Mouse (Mus musculus) bone marrow, adult 2 months (tissue): Measurements from ENCODE around the gene Snrpd3. TPM values are rescaled to one million over a fixed set of nuclear protein-coding genes. Genes with fewer than 3 reads are reported as not detected.

Experiments used
- H3K27ac ChIP-seq: fragments of 200-500 bp; 2 replicates; pipeline ENCODE4 v1.5.1; 2012; ENCODE audit warnings: low read depth, mild to moderate bottlenecking, control low read depth, inconsistent platforms, low read length; ENCODE audit not compliant: control insufficient read depth, poor library complexity, insufficient read depth
- H3K4me1 ChIP-seq: fragments of 200-500 bp; 2 replicates; pipeline ENCODE4 v1.6.1; 2011; ENCODE audit warnings: low read length; ENCODE audit not compliant: control insufficient read depth, insufficient read depth
- H3K4me3 ChIP-seq: fragments of 200-500 bp; replicated peaks from 2 replicates; pipeline ENCODE3; 2011; ENCODE audit warnings: mild to moderate bottlenecking, low read depth, low read length, control low read depth; ENCODE audit not compliant: control insufficient read depth
- CTCF ChIP-seq: fragments of 200-500 bp; IDR thresholded peaks from 2 replicates; pipeline ENCODE4 v1.5.1; 2011; ENCODE audit warnings: low read length, control low read depth; ENCODE audit not compliant: control insufficient read depth, insufficient read depth
- POLR2A ChIP-seq: fragments of 200-500 bp; IDR thresholded peaks from 2 replicates; pipeline ENCODE4 v1.6.1; 2011; ENCODE audit warnings: low read depth, mild to moderate bottlenecking, control low read depth, low read length, borderline replicate concordance; ENCODE audit not compliant: control insufficient read depth
- WGBS: fragments of 180-500 bp; shearing (Covaris S2); methylation state at CpG from one replicate; pipeline ENCODE4 v1.1.7; 2018; 5-methylcytosine and 5-hydroxymethylcytosine counted together
- polyA plus RNA-seq: library from polyadenylated mRNA; stranded (reverse); fragments of >200 nt; gene quantifications from 2 replicates; pipeline ENCODE4 v1.2.4, GENCODE M21; 2011; ENCODE audit warnings: low replicate concordance; ENCODE audit not compliant: missing spikeins, insufficient read depth, insufficient read length

Snrpd3 gene
- polyA plus RNA-seq, 1 experiment = 156 TPM

DNA sequence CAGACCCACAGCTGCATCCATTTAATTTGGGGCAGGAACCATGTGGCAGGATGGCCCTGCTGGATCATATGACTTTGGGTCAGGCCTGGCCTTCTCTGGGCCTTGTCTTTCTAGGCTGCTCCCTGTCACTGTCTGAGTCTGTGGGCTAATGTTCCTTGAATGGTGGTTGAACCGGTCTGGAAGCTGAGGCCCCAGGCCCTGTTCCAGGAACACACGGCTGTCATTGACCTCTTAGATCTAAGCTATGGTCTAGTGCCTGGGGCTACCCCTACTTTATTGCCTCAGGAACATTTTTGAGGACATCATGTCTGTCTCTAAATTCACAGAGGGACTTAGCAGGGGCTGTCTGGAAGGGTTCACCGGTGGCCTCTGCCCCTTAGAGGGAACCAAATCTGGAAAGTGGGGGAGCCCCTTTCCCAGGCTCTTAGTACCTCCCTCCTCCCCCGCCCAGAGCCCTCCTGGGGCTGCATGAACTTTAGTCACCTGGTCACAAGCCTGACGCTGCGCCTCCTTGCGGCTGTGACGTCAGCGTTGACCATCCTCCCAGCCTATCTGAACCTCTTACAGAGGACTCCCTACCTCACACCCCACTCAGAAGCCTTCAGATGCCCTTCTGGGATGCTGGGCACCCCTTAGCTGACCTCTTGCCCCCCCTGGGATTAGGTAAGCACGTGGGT is 53.8 kb downstream of the Snrpd3 start:
- no peak overlapping the region for H3K27ac ChIP-seq
- WGBS = 89% methylated on average over 10 of the region's 10 CpGs
- H3K4me3 ChIP-seq = no peak overlapping the region
- H3K4me1 ChIP-seq = no peaks in the 10 kb centered on the region; the same call in 1 of the 2 replicates
- TF ChIP-seq CTCF = no peak
- no peak for TF ChIP-seq POLR2A

- H3K4me1 ChIP-seq = no peaks in the 10 kb centered on the region; the same call in 1 of the 2 replicates
- no peak overlapping the region for H3K27ac ChIP-seq
- no peak overlapping the region for H3K4me3 ChIP-seq
- TF ChIP-seq POLR2A (no peak), CTCF (no peak)
- 72% methylated on average over 9 of the region's 9 CpGs for WGBS
Measured at GRCm38 (mm10) chr10:75571937-75572336, 54.6 kb downstream of the Snrpd3 start.

DNA sequence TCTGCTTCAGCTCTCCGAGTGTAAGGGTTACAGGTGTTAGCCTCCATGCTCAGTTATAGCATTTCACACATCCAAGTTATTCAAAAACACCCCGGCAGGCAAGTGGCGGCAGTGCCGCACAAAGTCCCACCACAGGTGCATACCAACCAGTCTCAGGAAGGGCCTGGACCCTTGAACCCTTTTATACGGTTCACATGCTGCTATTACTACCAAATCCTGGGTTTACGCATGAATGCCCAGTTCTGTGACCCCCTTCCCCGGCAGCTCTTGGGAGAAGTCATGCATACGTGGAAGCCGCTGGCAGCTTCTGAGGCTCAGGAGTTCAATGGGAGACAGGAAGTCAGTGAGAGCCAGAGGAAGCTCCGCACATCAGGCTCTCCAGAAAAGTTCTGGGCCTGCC is 55.8 kb downstream of the Snrpd3 start:
- Histone ChIP-seq H3K4me1 (no peaks in the 10 kb centered on the region; the same call in 1 of the 2 replicates), H3K27ac (no peak overlapping the region), H3K4me3 (no peak overlapping the region)
- WGBS = 81% methylated on average over 10 of the region's 10 CpGs
- no peak for TF ChIP-seq CTCF

DNA sequence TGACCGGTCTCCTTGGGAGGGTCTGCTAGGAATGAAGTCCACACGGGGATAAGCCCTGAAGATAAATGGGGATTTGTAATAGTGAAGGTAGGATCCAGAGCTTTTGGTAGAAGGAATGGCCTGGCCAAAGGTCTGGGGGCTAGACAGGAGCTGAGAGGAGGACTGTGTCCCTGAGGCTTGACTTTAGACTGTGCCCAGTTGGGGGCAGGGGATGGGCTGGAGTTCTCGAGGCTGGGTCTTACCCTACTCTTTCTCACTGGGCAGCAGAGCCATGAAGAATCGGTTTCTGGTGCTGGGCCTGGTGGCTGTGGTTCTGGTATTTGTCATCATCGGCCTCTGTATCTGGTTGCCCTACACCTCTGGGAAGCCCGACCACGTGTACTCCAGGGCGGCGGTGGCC is 56.6 kb downstream of the Snrpd3 start:
- Histone ChIP-seq H3K4me1 (no peaks in the 10 kb centered on the region; the same call in 1 of the 2 replicates), H3K27ac (no peak overlapping the region), H3K4me3 (no peak overlapping the region)
- WGBS = 88% methylated on average over 9 of the region's 9 CpGs
- TF ChIP-seq CTCF (no peak), POLR2A (no peak)

- Histone ChIP-seq H3K4me1 (no peaks in the 10 kb centered on the region), H3K27ac (no peak overlapping the region), H3K4me3 (no peak overlapping the region)
- WGBS = 83% methylated on average over 6 of the region's 6 CpGs
- TF ChIP-seq POLR2A = no peak
- no peak for TF ChIP-seq CTCF
Measured at GRCm38 (mm10) chr10:75579129-75579528, 61.8 kb downstream of the Snrpd3 start.

GRCm38 (mm10) chr10:75585876-75586552 is 68.7 kb downstream of the Snrpd3 start:
- TF ChIP-seq POLR2A (no peak), CTCF (peak; percentile 93)
- H3K4me3 ChIP-seq = no peak overlapping the region
- peaks cover 3% of the 10 kb centered on the region for H3K4me1 ChIP-seq
- no peak overlapping the region for H3K27ac ChIP-seq
- 15% methylated on average over 20 of the region's 20 CpGs for WGBS

- Histone ChIP-seq H3K4me3 (no peak overlapping the region), H3K4me1 (peaks cover 3% of the 10 kb centered on the region), H3K27ac (no peak overlapping the region)
- no peak for TF ChIP-seq CTCF
- TF ChIP-seq POLR2A = no peak
- 78% methylated on average over 1 of the region's 1 CpGs for WGBS
Measured at GRCm38 (mm10) chr10:75586553-75586879, 69.2 kb downstream of the Snrpd3 start.

Other genes with a start within 250 kb of the Snrpd3 start
- gene Adora2a, start 200.7 kb upstream of the Snrpd3 start, polyA plus RNA-seq = 7.3 and 7.7 TPM in 2 replicates
- 1.5 and 3.2 TPM in 2 replicates for gene Upb1, start 116.4 kb upstream of the Snrpd3 start, polyA plus RNA-seq
- 37.6 and 48.3 TPM in 2 replicates for gene Gucd1, start 421 bp downstream of the Snrpd3 start, polyA plus RNA-seq
- gene Lrrc75b, start 42.8 kb downstream of the Snrpd3 start, polyA plus RNA-seq = 0.42 TPM in 1 of 2 replicates, not detected in the other
- 5.2 and 11.4 TPM in 2 replicates for gene Ggt1, start 44.1 kb downstream of the Snrpd3 start, polyA plus RNA-seq
- 13.4 and 23.1 TPM in 2 replicates for gene Ggt5, start 71.8 kb downstream of the Snrpd3 start, polyA plus RNA-seq
- gene Susd2, start 126.5 kb downstream of the Snrpd3 start, polyA plus RNA-seq = 1.5 and 2.8 TPM in 2 replicates
- 26.2 and 55.3 TPM in 2 replicates for gene Cabin1, start 246.8 kb downstream of the Snrpd3 start, polyA plus RNA-seq